Mouse (Mus musculus) ovary, postnatal 36 days (tissue): ENCODE data around the gene Myo6.
A peak's percentile ranks its signal among the peaks of the same experiment; 100 is the strongest.

Source experiments
- DNase-seq: peaks from one replicate; pipeline ENCODE4 v3.0.0; 2022; ENCODE audit warnings: low spot score, mixed read lengths

Gene Myo6

GRCm38 (mm10) chr9:80164611-80165474 lies at the start of gene Myo6:
TSS of gene Myo6 (plus strand) at chr9:80165031.
- DNase-seq, result peak; percentile 96

GRCm38 (mm10) chr9:80145992-80146587 lies 18.7 kb upstream of the Myo6 start:
- no peak for DNase-seq

- no peak for DNase-seq
These were observed 15.2 kb upstream of the Myo6 start for GRCm38 (mm10) chr9:80149594-80149993.

GRCm38 (mm10) chr9:80155277-80155676 lies 9.6 kb upstream of the Myo6 start:
- DNase-seq, result peak; percentile 29

DNA sequence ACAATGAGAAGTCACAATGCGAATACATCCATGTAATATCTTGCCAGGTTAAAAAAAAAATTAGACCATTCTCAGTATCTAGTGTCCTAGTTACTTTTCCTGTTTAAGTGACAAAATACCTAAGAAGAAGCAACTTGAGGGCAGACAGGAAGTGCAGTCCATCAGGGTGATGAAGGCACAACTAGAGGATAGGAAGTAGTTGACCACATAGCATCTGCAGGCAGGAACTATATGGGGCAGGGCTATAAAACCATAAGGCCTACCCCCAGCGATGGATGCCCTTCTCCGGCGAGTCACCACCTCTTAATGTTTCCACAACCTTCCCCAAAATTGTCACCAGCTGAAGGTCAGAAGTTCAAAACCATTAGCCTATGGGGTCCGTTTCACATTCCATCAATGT lies 8.1 kb upstream of the Myo6 start:
- DNase-seq, result no peak

GRCm38 (mm10) chr9:80157840-80158465 lies 6.9 kb upstream of the Myo6 start:
- DNase-seq, result no peak

- no peak for DNase-seq
These were observed 5.9 kb upstream of the Myo6 start for GRCm38 (mm10) chr9:80158937-80159336.

- DNase-seq, result no peak
These were observed 3.4 kb upstream of the Myo6 start for GRCm38 (mm10) chr9:80161451-80161850.

DNA sequence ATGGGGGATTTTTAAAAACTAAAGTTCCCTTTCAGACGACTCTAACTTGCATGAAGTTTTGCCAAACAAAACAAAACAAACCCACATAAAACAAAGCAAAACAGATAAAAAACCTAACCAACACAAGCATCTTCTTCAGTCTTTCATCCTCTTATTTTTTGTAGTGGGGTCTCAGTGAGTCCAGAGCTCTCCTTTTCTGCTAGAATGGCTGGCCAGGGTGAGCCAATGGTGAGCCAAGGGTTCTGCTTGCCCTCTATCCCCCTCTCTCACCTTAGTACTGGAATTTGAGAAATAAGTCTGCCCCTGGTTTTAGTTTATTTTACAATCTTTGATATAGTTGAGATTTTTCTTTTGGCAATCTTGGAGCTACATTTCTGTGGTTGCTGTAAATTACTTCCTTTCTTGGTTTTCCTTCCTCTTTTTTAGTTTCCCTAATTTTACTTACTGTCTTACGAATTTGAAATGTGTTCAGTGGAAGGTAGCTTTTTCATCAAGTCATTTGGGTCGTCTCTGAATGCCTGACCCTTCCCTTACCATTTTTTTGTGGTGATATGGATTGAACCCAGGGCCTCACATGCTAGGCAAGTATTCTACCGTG lies 1.6 kb upstream of the Myo6 start:
- DNase-seq, result no peak

DNA sequence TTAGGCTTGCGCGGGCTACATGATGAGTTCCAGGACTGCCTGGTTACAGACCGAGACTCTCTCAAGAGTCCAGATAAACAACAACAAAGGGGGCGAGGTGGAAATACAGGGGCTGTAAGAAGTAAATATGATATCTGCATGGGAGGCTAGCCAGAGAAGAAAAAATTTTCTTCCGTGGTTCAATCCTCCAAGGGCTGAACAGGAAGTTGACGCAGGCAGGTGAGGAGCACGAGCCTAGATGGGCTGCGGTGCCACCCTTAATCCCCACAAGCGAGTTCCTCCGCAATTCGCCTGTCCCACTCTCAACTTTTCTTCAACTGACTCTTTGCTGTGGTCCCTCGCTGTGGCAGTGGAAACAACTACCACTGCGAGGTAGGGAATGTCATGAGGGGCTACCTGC lies 640 bp upstream of the Myo6 start:
- DNase-seq, result no peak

GRCm38 (mm10) chr9:80165690-80166089 lies 859 bp downstream of the Myo6 start:
- DNase-seq, result no peak

DNA sequence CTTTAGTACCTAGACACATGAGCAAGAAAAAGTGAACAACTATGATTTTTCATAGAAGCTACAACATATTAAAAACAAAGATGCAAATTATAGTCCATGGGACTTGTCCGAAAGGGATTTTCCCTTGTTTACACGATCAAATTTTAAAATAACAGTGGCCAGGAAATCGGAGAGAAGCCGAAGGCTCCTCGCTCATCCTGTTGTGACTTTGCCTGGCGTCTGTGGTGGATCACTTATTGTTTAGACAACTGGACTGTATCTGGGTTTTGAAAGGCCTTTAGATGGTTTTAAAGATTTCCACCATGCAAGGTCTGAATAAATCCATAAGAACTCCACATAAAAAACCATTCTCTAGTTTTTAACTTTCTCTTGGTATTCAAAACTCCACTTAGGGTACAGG lies 1.6 kb downstream of the Myo6 start:
- DNase-seq, result no peak

GRCm38 (mm10) chr9:80167089-80167488 lies 2.3 kb downstream of the Myo6 start:
- no peak for DNase-seq

DNA sequence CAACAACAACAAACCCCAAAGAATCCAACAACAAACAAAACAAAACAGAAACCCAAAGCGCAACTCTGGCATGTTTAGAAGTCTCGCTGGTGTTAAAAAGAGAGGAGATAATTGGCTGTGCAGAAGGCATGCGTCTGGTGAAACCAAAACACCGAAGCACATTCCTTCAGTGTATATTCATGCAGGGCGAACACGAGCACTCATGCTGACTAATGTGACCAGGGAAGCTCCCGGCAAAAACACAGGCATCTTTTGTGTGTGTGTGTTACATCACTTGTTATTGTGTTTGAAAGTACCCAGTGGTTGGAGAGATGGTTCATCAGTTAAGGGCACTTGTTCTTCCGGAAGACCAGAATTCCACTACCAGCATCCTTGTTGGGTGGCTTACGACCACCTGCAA lies 4.7 kb downstream of the Myo6 start:
- no peak for DNase-seq

- DNase-seq, result no peak
These were observed 6.4 kb downstream of the Myo6 start for GRCm38 (mm10) chr9:80171241-80171640.

DNA sequence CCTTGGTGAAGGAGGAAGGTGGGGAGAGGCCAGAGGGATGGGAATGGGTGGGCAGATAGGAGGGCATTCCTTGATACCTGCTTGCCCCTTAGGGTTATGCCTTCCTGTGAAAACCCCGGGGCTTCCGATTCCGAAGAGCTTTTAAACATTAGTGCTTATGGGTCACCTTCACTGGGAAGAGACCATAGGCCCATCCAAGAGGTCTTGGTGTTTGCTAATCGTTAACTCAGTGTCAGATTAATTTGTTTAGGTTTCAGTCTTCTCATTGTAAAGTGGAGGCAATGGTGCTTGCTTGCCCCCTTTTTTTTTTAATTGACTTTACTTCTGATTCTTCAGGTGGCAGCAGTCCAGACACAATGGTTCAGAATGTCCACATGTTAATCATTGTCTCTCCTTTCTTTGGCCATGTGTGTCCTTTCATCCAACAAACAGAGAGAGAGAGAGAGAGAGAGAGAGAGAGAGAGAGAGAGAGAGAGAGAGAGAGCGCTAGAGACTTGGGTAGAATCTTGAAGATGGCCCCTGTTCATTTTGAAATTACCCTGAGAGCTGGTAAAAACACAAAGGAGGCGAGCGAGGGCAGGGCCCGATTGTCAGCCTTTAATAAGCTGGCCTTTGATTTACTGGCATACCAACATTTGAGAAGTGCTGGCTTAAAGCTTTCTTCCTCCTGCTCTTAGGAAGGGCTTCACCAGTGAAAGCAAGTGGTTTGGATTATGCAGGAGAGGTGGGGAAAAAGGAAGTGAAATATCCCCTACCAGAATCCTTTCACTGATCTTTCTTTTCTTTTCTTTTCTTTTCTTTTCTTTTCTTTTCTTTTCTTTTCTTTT lies 7.8 kb downstream of the Myo6 start:
- no peak for DNase-seq

DNA sequence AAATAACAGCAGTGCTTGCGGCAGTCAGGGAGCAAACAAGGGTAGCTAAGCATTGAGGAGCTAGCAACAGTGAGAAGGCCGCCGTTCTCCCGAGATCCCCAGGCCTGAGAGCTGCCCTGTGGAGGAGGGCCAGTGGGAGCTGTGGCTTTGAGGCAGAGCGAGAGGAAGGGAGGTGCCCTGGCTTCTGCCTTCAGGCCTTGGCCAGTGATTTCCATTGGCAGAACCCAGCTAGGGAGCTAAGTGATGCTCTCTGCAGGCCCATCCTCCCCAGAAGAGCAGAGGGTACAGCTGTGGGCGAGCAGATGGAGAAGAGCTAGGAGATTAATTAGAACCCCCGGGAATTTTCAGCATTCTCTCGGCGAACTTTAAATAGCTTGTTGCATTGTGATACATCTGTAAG lies 8.8 kb downstream of the Myo6 start:
- DNase-seq, result peak; percentile 57

- DNase-seq, result no peak
These were observed 12.1 kb downstream of the Myo6 start for GRCm38 (mm10) chr9:80176696-80177478.

- no peak for DNase-seq
These were observed 13.8 kb downstream of the Myo6 start for GRCm38 (mm10) chr9:80178670-80179069.

DNA sequence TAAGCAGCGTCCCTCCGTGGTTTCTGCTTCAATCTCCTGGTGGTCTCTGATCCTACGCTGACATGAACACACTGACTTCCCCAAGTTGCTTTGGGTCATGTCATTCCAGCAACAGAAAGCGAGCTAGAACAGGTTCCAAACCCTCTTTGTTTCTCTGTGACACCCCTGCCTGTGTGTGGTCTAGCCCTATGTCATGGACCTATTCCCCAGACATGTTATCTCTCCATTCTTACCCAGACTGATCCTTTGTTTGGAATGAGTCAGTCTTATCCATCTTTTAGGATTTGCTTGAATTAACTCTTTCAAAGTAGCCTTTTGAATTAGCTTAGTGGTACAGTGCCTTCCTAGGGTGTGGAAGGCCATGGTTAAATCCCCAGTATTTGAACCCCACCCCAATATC lies 14.9 kb downstream of the Myo6 start:
- no peak for DNase-seq

GRCm38 (mm10) chr9:80180771-80181170 lies 15.9 kb downstream of the Myo6 start:
- DNase-seq, result no peak
